Mouse (Mus musculus): ENCODE data around the gene Sft2d1.

Sft2d1 gene

DNA sequence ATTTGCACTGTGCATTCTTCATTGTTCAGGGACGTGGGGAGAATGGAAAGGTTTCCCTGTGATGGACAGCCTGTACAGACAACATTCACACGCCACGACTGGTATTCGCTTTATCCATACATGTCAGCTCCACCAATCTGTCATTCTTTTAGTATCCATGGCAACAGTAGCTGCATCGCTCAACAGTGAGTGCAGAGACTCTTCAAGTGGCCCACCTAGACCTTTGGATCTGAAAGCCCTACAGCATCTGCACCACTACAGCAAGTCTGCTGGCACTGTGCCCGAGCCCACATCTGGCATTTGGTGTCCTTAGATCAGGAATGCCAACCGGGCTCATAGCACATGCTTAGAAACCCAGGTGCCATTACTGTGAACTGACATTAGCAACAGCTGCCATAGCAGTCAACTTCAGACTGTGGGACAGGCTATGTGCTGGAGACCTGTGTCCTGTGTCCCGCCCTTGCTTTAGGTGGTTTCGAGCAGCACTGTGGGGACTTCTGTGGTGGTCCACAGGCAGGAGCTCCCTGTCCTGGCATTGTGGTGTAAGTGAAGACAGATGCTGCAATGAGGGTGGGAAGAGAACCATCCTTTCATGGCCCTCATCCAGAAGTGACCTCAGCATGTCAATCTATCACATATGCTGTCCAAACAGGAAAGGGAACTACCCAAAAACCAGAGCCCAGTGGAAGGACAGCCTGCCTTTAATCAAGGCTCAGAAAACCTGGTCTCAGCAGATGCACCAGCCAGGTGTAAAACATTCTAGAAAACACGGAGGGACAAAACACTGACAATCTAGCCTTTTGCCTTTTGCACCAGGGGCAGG lies 50.6 kb downstream of the Sft2d1 start:
- no peak; the same call in 1 of the 2 replicates for ATAC-seq (ENCODE audit: low TSS enrichment)

DNA sequence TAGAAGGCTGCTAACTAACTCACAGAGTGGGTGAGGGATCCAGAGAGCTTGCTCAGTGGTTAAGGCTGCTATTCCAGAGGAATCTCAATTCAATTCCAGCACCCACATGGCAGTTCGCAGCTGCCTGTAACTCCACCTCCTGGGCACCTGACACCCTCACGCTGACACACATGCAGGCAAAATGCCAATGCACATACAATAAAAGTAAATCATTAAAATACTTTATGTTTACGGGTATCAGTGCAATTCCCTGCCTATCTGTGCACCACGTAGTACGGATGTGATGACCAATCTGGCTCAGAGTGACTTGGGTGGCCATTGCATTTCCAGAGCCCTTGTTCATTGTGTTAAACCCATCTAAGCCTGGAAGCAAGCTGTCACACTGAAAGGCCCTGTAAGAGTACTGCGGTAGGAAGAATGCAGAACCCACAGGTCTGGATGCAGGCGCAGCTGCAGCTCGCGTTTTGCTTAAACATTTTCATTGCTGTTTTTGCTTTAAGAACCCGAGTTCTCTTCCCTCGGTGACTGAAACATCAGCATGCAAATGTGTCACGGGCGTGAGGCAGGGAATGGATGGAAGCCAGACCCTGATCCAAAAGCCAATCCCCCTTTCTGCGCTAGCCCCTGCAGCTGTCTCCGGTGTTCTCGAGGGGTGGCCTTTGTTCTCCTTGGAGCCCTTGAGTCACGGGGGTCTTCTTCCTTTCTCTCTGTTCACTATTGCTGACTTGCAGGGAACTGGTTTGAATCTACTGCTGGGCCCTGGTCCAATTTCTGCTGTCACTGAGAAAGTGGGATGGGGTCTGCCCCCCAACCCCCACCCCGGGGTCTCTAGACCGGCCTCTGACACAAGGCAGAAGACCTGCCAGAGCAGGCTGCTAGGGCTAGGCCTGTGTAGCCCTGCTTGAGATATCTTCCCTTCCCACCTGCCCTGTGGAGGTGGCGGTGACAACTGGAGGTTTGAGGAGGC lies 56.9 kb downstream of the Sft2d1 start:
- ATAC-seq (ENCODE audit: low TSS enrichment): peak; percentile 7; the same call in 1 of the 2 replicates

DNA sequence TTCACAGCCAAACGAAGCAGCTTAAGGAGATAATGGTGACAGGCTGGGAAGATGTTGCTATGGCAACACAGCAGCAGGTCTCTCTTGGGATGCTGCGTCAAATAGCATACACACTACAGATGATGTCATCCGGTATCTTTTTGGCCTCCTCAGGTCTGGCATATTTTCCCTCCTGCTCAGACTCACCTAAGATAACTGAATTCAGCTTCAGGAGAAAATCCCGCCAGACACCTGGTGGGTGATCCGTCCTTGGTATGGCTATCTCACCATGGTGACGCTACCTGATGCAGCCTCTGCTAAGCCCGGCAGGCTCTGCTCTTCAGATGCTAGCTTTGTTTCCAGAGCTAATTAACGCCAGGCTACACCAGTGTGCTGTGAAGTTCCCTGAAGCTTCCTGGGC lies 57.7 kb downstream of the Sft2d1 start:
- ATAC-seq (ENCODE audit: low TSS enrichment): peak; percentile 76

DNA sequence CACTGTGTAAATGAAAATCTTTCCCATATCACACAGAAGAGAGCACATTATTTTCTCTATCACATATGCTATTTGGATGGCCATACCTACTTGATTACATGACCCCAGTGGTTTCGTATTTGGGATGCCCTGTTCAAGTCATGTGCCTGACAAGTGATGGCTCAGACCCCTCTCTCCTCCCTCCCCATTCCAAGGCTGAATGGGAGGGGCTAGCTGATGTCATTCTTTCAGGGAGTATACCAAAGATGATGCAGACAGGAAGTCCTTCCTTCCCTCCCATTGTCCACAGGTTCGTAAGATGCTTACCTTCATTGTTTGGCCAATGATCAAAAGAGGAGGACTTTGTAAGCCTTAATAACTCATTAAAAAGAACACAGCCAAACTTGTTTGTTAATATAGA lies 58.3 kb downstream of the Sft2d1 start:
- ATAC-seq (ENCODE audit: low TSS enrichment): no peak

DNA sequence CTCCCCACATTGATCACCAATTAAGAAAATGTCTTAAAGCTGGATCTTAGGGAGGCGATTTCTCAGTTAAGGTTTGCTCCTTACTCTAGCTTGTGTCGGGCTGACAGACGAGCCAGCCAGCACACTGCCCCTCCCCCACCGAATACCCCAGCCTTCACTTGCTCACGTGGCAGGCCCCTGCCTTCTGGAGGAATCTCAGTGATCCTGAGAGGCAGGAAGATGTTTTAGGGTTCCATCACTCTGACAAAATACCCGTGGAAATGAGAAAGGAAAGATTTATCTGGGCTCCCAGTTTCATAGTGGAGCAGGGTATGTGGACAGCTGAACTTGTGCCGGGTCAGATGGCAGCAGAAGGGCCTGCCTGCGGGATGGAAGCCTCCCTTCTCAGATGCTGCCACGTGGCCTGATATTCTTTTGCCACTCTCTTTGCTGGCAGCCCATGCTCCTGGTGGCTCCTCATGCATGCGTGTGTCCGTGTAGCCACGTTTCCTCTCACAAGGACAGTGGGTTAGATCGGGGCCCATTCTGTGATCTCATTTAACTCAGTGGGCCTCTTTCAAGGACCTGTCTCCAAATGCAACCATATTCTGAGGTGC lies 59.8 kb downstream of the Sft2d1 start:
- no peak for ATAC-seq (ENCODE audit: low TSS enrichment)

DNA sequence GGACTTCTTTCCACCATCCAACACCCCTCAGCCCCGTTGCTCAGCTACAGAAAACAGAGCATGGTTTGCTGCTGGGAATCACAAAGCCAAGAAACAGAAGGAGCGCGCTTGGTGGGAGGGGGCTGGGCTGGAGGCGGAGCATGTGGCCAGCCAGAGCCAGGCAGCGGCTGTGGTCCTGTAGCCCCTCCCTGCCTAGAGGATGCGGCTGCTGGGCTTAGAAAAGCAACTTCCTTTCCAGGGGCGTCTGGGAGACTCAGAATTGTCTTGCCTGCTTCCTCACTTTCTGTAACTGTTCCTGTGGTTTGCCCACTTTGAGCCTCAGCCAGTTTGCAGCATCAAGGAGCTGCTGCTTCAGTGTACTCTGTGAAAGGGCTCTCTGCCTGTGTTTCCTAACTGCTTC lies 60.9 kb downstream of the Sft2d1 start:
- ATAC-seq (ENCODE audit: low TSS enrichment): peak; percentile 45

DNA sequence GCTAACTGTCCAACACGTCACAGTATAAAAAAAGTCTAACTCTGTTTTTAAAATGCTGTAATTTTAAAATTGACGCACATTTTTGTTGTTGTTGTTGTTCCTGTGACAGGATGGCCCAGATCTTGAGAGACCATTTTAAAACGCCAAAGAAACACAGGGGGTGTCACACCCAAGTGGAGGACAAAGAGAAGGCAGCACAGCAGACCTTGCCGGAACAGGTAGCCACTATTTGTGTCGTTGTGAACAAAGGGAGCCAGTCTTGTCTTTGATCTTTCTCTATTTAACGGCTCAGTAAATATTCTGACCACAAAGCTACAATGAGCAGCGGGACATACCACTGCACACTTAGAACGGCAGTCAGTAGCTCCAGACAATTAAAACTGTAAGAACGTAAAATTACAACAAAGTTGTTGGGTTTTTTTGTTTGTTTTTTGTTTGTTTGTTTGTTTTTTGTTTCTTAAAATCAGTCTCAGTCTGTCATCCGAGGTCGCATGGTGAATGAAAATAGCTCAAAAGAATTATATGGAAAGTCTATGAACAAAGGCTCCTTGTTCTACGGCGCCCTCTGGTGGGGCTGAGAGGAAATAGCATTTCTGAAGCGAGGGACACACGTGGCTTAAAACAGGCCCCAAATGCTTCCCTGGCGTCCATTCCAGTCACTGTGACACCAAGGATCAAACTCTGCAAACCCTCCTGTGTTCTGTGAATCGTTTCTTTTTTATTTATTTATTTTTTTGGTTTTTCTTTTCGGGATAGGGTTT lies 61.6 kb downstream of the Sft2d1 start:
- ATAC-seq (ENCODE audit: low TSS enrichment): peak; percentile 30; the same call in 1 of the 2 replicates
